Mouse (Mus musculus) spleen, adult 18-20 months (tissue): Measurements from ENCODE around the gene Gucy2c.

Source experiments
- DNase-seq, 2 experiments: peaks; one replicate each; pipeline ENCODE4 v3.0.0; 2022; ENCODE audit warnings: mixed read lengths in 2 of 2

The Gucy2c gene

DNA sequence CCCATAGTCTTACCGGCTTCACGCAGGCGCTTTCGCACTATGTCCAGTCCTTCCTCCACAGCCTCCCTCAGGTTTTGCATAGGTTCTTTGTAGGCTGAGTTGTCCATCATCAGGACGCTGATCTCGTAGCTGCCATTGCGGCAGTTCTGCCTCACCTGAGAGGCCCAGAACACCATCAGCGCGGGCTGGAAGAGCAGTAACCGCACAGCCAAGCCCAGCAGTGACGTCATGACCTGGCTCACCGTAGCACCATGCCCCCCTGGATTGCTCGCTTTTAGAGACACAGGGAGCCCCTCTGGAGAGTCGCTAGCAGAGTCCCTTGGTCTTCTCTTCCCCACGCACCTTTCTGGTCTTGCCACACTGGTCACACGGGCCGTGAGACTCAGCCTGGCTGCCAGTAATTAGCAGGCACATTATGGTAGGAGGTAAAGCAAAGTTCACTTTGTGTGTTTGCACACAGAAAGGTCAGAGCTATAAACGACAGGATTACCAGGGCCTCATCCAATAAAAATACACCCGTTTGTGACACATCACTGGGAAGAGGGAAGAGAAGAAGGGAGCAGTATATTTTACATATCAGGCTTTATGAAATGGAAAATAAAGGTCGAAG lies at the start of gene Gucy2c:
Gucy2c (minus strand) TSS at position 389 of the 610 bp plus-strand sequence.
- DNase-seq = no peak

DNA sequence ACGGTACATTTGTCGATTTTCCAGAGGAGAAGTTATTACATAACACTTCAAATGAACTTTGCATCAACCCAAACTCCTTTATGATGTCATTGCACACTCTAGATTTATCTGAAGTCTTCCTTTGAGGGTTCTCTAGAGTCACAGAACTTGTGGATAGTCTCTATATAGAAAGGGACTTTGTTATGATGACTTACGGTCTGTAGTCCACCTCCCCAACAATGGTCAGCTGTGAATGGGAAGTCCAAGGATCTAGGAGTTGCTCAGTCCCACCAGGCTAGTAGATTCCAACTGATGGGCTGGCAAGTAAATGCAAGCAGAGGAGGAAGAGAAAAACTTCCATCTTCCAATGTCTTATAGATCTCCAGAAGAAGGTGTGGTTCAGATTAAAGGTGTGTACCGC lies 47.1 kb upstream of the Gucy2c start:
- no peak for DNase-seq

DNA sequence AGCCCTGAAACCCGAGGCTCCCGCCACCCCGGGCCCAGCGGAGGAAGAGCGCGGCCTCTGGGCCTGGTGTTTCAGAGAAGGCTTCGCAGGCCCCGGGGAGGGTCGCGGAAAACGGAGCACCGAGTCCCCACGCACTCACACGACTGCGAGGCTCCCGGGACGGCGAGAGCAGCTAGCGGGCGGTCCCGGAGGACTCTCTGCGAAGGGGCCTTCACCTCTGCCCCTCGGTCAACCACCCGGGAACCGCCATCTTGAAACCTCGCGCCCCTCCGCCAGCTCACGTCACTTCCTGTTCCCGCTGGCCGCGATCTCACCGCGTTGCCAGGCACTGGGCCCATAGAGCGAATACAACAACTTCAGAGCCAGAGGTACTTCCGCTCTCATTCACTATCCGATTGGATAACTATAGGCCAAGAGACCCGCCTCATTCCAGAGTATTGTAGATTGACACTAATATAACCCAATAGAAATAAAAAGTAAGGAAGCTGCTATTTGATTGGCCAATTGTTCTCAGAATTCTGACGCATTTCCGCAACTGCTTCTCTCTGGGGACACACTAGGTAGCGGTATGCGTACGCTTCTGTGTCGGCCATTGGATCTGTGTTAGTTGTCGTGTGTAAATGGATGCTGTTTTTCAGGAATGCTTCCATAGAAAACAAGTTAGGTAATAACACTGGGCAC lies 46.5 kb upstream of the Gucy2c start, which contains the start of gene Wbp11:
Wbp11 (minus strand) TSS at position 353 of the 681 bp plus-strand sequence.
- peak; percentile 87 to 89 for DNase-seq

DNA sequence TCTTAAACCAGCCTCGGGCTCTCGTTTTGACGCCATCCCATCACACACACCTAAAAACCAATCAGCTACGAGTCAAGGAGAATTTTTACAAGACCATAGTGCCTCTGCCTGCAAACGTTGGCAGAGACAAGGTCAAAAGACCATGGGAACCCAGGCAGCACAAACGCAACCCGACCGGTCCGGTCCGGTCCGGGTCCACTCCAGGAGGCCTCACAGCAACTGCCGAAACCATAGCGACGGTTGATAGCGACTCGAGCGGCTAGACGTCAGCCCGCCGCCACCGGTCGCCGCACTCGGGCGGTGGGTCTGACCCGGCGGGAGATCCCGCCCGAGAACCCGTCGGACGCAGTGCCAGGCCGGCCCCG lies 45.9 kb upstream of the Gucy2c start, which contains the start of gene BC049715:
BC049715 (plus strand) TSS at position 111 of the 365 bp plus-strand sequence.
- DNase-seq = no peak

DNA sequence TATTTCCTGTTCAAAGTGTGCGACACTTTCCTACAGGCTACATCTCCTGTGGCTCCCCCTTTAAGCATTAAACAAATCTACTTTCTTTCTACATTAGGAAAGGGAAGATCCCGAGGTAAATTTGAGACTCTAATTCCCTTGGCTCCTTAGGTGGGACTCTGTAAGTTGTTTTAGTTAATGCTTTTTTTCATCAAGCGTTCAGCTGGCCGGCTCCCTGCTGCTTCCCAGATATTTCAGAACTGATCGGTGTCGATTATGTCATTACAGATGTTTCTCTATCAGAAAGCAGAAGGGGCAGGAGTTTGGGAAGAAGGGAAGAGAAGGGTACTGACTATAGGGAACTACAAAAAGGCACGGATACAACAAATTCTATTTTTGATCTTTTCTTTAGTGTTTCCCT lies 45.6 kb upstream of the Gucy2c start:
- no peak for DNase-seq

DNA sequence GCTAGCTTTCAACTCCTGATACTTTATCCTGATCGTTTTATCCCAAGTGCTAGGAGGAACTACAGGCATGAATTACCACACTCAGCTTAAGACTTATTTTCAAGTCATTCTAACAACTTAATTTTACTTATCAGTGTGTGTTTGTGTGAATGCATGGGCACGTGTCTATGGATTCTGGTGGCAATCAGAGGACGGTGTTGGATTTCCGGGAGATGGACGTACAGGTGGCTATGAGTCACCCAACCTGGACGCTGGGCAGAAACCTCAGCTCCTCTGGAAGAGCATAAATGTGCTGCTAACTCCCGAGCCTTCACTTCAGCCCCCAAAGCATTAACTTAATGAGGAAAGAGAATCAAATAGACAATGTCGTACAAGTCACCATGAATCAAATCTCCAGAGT lies 43.4 kb upstream of the Gucy2c start:
- no peak for DNase-seq

DNA sequence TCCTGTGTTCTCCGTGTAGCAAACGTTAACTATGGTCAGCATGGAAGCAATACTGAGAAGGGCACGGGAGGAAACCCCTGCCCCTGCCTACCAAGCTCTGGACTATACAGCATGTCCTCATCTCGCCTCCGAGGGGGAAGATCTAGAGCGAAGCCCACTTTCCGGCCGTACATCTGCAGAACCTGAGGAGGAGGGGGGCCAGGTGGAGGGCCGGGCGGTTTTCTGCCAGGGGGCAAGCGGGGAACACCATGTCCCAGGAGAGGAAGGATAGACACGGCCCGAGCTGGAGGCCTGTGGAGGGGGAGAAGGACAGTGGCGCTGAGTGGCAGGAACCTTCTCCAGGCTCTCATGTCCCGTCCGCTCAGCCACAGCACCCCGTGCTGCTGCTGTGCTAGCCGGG lies 39.5 kb upstream of the Gucy2c start:
- no peak for DNase-seq

DNA sequence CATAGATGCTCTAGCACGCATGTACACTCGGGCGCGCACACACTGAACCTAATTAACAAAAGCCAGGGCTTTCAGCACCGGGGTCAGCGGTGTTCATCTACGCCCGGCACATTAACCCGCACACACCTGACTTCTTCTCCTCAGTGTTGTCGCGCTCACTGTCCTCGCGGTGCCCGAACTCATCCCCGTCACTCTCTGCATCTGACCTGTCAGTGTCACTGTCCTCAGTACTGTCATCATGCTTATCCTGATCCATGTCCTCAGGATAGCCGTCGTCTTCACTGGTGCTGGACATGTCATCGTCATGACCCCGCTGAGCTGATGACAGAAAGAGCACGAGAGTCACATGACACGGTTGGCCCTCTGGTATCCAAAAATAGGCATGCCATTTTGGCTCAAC lies 38.8 kb upstream of the Gucy2c start:
- DNase-seq = no peak

DNA sequence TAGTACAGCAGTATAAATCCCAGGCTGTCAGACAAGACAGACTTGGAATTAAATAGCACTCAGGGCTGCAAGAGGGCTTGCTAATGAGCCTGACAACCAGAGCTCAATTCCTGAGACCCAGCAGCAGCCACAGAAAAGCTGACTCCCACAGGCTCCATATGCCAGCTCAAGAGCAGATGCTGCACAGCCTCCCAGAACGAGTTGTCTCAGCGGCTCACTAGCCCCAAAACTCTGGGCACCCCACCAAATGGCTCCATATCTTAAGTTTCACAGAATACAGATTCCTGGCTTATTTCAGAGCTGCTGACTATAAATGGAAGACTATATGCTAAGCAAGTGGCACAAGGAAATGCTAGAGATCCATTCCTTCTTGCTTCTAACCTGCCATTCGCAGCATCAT lies 36.0 kb upstream of the Gucy2c start:
- DNase-seq = no peak

DNA sequence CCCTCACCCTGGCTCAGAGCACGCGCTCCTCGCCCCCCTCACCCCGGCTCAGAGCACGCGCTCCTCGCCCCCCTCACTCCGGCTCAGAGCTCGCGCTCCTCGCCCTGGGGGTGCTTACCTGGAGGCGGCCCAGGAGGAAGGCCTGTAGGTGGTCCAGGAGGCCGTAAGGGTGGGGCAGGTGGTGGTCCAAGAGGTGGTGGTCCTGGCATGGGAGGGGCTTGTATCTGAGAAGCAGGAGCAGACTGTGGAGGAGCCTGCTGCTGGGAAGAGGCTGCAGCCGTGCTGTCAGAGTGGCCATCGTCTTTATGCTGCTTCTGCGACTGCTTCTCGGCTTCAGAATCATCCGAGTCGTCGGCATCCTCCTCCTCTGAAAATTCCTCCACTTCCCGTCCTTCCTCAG lies 35.3 kb upstream of the Gucy2c start:
- DNase-seq = no peak

DNA sequence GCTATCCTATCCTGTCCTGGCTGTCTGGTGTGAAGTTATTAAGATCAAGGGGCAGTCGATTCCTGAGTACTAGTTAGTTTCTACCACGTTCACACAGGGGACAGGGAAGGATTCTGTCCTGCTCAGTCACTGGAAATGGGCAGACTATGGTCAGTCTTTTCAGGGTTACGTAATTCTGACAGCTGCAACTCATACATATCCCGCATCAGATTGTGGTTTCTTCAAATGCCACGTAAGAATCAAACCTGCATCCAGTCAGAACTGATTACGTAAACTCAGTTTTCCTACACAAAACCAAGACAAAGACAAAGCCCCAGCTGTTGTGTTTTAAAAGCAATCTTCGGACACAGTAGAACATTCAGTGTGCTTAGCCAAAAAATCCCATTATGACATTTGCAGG lies 33.8 kb upstream of the Gucy2c start:
- no peak for DNase-seq

DNA sequence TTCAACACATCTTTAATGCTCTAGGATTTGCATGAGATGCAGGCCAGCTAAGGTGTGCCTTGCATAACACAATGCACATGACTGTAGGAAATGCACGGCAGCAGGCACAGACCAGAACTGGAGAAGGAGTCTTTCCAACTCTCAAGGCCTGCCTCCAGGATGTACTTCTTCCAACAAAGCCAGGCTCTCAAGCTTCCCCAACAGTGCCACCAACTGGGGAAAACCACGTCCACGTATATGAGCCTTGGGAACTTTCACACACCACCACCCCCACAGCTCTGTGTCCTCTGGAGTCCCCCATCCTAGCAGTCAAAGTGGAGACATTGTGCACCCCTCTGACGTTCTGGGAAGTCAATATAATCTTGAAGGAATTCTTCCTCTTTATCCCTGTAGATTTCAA lies 31.6 kb upstream of the Gucy2c start:
- no peak for DNase-seq

DNA sequence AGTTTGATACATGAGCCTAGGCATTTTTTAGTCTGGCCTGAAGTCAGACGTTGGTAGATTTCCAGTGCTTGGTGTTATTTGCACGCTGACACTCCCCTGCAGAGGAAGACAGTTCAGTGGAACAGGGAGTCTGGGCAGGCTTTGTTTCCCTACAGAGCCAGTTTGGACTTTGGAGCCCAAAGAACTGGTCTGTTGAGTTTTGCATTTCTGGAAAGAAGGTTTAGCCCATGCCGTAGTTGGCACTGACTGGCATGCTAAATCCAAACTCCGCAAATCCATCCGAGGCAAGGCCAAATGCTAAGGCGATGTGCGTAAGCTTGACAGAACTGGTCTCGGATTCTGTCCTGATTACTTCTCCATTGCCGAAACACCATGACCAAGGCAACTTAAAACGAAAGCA lies 29.6 kb upstream of the Gucy2c start:
- no peak for DNase-seq

DNA sequence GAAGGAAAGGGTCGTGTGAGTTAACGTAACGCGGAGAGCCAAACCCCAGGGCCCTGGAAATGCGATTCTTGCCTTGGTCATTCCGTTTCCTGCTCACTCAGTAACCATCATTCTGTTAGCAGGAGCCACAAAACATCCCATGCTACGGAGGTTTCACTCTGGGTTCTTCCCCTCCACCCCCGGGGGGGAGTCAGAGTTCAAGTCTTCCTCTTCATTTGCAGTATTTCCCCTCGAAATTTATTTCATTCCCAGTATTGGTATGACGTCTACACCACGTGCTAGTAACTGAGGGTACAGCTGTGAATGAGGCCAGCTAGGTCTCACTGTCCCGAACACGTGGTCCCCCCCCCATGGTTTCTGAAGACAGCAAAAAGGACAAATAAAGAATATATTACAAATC lies 28.1 kb upstream of the Gucy2c start:
- DNase-seq = no peak

DNA sequence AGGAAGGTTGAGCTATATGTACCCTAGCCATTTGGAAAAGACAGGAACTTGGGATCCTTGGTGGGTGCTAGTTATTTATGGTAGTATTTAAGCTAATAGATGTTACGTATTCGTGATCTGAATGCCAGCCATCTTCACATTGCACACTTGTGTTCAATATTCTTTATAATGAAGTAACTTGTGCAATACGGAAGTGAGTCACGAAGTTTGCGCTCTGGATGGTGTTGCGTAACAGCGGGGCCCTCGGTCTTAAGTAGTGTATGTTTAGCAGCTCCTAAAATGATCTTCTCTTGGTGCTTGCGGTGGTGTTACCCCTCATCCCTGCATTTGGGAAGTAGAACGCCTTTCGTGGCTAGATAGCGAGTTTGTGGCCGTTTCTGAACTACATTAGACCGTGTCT lies 27.5 kb upstream of the Gucy2c start:
- DNase-seq = peak in 1 of 2 experiments; percentile 46

DNA sequence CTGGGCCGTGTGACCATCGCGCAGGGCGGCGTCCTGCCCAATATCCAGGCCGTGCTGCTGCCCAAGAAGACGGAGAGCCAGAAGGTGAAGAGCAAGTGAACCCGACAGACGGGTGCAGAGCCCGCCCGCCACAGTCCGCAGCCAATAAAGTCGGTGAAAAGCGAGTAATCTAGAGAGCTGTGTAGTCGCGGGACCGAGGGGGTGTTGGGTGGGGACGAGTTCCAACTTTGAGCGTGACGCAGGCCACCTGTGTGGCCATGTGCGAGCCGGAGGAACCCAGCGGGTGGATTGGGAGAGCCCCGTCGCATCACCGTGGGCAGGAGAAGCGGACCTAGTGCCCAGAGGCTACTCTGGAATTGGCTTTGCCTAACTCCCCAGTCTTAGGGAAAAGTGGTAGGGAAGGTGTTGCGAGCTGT lies 27.1 kb upstream of the Gucy2c start:
- no peak for DNase-seq

DNA sequence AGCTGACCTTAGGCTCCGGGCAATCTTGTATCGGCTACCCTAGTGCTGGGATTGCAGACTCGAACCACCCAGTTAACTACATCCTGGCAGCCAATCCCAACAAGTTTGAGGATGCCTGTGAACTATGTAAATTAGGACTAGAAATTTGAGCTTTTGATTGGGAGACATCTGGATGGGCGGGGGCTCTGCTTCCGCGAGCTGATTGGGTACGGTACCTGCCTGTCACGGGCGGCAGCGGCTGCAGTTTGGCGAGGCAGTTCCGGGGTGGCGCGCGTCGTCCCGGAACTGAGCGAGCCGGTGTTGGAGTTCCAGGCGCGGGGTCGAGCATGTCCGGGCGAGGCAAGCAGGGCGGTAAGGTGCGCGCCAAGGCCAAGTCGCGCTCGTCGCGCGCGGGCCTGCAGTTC lies 26.5 kb upstream of the Gucy2c start, which contains the start of gene H2afj:
H2afj (plus strand) TSS at position 231 of the 404 bp plus-strand sequence.
- peak; percentile 96 to 97 for DNase-seq

DNA sequence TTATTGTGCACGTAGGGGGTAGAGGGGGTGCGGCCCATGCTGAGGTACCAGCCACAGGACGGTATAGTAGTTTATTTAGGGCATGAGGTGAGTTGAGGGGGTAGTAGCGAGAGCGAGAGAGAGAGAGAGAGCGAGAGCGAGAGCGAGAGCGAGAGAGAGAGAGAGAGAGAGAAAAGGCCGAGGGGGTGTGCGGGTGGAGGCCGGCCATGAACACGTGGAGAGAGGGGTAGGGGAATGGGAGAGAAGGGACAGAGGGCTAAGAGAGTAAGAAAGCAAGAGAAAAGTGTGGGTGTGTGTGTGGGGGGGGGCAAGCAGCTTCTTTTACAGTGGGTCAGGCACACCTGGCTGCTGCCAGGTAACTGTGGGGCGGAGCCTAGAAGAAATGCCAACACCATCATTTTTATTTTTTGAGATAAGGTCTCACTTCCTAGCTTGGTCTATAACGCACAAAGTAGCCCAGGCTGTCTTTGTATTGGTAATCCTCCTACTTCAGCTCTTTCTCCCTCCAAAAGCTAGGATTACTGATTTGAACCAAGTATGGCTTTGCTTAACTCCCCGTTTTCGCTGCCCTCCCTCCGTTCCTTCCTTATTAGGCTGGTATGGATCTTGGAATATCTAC lies 25.9 kb upstream of the Gucy2c start:
- DNase-seq = no peak

DNA sequence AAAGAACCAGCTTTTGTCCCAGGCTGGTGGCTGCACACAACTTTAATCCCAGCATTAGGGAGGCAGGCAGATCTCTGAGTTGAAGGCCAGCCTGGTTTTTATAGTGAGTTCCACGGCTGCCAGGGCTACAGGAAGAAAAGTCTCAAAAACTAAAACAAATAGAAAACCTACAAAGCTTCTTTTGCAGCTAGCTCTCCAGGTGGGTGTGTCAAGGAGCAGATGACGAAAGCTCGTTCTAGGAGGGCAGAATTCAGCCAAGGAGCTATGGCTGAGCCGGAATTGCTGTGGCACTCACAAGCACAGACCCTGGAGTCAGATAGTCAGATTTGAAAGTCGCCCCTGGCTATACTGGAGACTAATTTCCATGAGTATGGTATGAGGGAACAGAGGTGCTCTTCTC lies 25.3 kb upstream of the Gucy2c start:
- no peak for DNase-seq

DNA sequence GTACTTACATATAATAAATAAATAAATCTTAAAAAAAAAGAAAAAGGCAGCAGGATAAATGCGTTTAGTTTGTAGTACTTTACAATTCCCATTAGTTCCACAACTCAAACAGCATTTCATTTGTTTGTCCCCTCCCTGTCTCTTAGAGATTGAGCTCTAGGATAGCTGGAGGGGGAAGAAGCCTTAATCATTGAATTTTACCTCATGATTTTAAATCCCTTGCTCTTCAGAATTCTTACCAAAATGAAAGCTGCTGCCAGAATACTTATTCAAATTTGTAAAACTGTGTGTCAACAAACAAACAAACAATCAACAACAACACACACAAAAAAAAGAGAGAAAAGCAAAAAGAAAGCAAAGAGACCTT lies 23.8 kb upstream of the Gucy2c start:
- no peak for DNase-seq

DNA sequence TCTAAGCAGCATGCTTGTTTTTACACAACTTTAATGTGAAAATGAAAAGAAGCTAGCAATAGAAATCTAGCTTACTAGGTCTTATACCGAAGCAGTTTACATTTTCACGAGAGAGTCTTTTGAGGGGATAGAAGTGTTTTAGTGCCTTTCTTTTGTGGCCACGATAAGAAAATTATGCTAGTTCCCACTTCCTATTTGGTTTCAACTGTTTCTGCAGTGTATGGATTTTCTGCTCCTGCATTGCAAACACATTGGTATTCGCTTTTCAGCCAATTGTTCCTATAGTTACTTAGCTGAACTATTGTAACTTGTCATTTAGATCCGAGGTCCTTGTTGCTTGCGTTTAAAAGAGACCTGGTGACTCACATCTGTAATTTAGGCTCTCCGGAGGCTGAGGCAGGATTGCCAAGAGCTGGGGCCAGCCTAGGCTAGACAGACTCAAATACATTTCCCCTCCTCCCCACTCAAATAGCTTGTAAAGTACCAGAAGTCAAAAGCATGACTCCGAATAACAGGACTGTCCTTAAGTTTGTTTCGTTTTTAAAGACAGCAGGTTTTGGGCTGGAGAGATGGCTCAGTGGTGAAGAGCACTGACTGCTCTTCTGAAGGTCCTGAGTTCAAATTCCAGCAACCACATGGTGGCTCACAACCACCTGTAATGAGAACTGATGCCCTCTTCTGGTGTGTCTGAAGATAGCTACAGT lies 23.3 kb upstream of the Gucy2c start:
- DNase-seq = no peak

DNA sequence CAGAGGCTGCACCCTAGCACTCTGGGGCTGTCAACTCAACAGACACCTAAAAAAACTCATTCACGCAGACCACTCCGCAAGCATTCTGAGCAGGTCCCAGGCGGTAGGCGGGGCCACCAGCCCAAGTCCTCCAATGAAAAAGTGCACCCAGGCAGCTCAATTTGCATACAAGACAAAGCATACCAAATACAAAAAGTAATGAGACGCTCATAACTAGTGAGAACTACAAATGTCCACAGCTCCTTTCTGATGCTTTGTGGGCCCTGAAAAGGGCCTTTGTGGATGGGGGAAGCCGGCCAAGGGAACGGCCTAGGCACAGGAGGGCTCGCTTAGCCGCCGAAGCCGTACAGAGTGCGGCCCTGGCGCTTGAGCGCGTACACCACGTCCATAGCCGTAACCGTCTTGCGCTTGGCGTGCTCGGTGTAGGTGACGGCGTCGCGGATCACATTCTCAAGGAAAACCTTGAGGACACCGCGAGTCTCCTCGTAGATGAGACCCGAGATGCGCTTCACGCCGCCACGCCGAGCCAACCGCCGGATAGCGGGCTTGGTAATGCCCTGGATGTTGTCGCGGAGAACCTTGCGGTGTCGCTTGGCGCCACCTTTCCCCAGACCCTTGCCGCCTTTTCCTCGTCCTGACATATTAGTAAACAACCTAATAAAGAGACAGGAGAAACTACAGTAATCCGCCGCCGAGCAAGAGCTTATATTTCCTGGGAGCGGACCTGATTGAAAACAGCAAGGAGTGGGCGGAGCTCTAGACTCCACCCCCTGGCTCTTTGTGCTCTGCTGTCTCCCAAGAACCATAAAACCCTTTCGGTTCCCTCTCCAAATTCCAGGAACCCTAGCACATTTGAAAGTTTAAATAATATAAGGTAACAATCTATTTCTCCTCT lies 22.4 kb upstream of the Gucy2c start, which contains the start of gene Hist4h4:
Hist4h4 (minus strand) TSS at position 677 of the 895 bp plus-strand sequence.
- peak; percentile 90 to 98 for DNase-seq
